Mouse (Mus musculus) small intestine, adult 2 months (tissue): Measurements from ENCODE around the gene Prr13. TPM values are rescaled to one million over a fixed set of nuclear protein-coding genes. Genes with fewer than 3 reads are reported as not detected.
A peak's percentile ranks its signal among the peaks of the same experiment; 100 is the strongest.

ENCODE experiments used
- H3K27ac ChIP-seq: fragments of 200-500 bp; 2 replicates; pipeline ENCODE4 v1.5.1; 2012; ENCODE audit warnings: low read depth, low read length, control low read depth, inconsistent platforms; ENCODE audit not compliant: insufficient read depth
- H3K27me3 ChIP-seq: fragments of 200-500 bp; 2 replicates; pipeline ENCODE4 v1.6.1; 2012; ENCODE audit warnings: mild to moderate bottlenecking, moderate library complexity, low read length, inconsistent platforms; ENCODE audit not compliant: control insufficient read depth, insufficient read depth
- H3K36me3 ChIP-seq: fragments of 200-500 bp; 2 replicates; pipeline ENCODE4 v1.6.1; 2012; ENCODE audit warnings: mild to moderate bottlenecking, low read length, control low read depth, inconsistent platforms; ENCODE audit not compliant: control insufficient read depth, insufficient read depth
- H3K4me1 ChIP-seq: fragments of 200-500 bp; 2 replicates; pipeline ENCODE4 v1.6.1; 2012; ENCODE audit warnings: low read length, inconsistent platforms, mixed read lengths; ENCODE audit not compliant: control insufficient read depth, insufficient read depth, insufficient read length
- H3K4me3 ChIP-seq: fragments of 200-500 bp; 2 replicates; pipeline ENCODE4 v1.5.1; 2012; ENCODE audit warnings: low read depth, mild to moderate bottlenecking, control low read depth, inconsistent platforms, low read length, moderate library complexity
- CTCF ChIP-seq: fragments of 200-500 bp; IDR thresholded peaks from 2 replicates; pipeline ENCODE4 v1.5.1; 2012; ENCODE audit warnings: low read depth, mild to moderate bottlenecking, control low read depth, inconsistent platforms, low read length, moderate library complexity, mixed read lengths; ENCODE audit not compliant: insufficient replicate concordance, insufficient read length; ENCODE audit errors: extremely low read depth
- POLR2A ChIP-seq: fragments of 200-500 bp; IDR thresholded peaks from 2 replicates; pipeline ENCODE4 v1.6.1; 2012; ENCODE audit warnings: low read depth, mild to moderate bottlenecking, control low read depth, inconsistent platforms, low read length, moderate library complexity
- WGBS: fragments of 180-500 bp; shearing (Covaris S2); methylation state at CpG from one replicate; pipeline ENCODE4 v1.1.7; 2018; 5-methylcytosine and 5-hydroxymethylcytosine counted together
- polyA plus RNA-seq: library from polyadenylated mRNA; depleted of rRNA; stranded (reverse); fragments of >200 nt; gene quantifications from 2 replicates; pipeline ENCODE4 v1.2.3, GENCODE M21; 2012

The Prr13 gene
- polyA plus RNA-seq, 1 experiment, result 585 TPM

DNA sequence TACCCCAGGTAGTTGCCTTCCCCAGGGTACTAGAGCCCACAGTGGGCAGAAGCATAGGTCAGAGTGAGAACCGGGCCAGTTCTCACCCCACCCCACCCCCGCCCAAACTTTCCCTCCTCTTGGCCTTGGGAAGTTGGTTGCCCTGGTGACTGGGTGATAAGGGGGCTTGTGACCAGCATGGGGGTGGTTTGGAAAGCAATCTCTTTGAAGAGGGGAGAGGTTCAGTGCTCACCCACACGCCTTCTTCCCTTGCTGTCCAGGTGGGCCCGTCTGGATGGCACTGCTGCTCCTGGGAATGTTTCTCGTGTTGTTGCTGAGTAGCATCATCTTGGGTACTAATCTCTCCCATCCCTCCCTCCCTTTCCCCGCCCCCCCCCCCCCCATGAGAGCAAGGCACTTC, 12.4 kb upstream of the Prr13 start:
- H3K36me3 ChIP-seq, result no peaks in the 10 kb centered on the region
- no peak for TF ChIP-seq CTCF
- no peak for TF ChIP-seq POLR2A
- H3K4me3 ChIP-seq, result no peak overlapping the region
- H3K27me3 ChIP-seq, result peaks cover 2% of the 10 kb centered on the region; the same call in 1 of the 2 replicates
- no peak overlapping the region for H3K27ac ChIP-seq
- WGBS, result 47% methylated on average over 5 of the region's 6 CpGs
- H3K4me1 ChIP-seq, result peaks cover 3% of the 10 kb centered on the region; the same call in 1 of the 2 replicates

DNA sequence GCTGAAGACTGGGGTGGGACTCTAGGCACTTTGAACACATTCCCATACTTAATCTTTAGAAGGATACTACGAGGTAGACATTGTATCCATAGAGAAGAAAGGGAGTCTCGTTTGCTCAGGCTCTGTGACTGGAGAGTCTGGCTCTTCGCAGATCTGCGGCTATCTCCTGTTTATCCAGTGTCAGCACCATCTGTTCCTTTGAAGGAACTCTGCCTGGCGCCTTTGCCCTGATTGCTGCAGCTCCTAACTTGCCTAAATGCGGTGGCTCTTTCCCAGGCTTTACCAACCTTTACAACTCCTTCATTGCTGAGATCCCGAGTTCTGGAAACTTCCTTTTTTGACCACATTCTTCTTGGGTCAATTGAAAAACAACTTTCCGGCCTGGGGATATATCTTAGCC, 9.5 kb upstream of the Prr13 start:
- no peak overlapping the region for H3K4me3 ChIP-seq
- H3K4me1 ChIP-seq, result peaks cover 3% of the 10 kb centered on the region; the same call in 1 of the 2 replicates
- no peak overlapping the region for H3K27ac ChIP-seq
- peaks cover 2% of the 10 kb centered on the region; the same call in 1 of the 2 replicates for H3K27me3 ChIP-seq
- WGBS, result 80% methylated on average over 8 of the region's 8 CpGs
- no peak for TF ChIP-seq CTCF
- TF ChIP-seq POLR2A, result no peak
- H3K36me3 ChIP-seq, result no peaks in the 10 kb centered on the region

DNA sequence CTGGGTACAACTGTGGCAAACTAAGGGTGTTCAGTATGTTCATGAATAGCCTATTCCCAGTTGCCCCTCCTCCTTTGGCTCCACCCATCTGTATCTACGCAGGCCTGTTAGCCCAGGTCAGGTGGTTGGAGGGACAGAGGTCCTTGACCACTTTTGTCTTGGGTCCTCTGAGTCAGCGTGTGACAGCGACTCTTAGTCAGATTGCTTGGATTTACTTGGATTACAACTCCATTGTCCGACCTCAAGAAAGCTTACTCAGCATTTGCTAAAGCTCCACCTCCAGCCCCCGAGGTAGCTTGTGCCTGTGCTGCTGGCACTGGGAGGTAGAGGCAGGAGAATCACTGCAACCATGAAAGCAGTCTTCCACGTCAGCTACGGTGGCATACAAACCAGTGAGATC, 7.9 kb upstream of the Prr13 start:
- WGBS, result 15% methylated on average over 7 of the region's 7 CpGs
- TF ChIP-seq POLR2A (no peak), CTCF (no peak)
- Histone ChIP-seq H3K27ac (peak overlapping the region; percentile 76), H3K27me3 (no peaks in the 10 kb centered on the region), H3K4me3 (peak overlapping the region; percentile 47), H3K36me3 (no peaks in the 10 kb centered on the region), H3K4me1 (peaks cover 3% of the 10 kb centered on the region; the same call in 1 of the 2 replicates)

DNA sequence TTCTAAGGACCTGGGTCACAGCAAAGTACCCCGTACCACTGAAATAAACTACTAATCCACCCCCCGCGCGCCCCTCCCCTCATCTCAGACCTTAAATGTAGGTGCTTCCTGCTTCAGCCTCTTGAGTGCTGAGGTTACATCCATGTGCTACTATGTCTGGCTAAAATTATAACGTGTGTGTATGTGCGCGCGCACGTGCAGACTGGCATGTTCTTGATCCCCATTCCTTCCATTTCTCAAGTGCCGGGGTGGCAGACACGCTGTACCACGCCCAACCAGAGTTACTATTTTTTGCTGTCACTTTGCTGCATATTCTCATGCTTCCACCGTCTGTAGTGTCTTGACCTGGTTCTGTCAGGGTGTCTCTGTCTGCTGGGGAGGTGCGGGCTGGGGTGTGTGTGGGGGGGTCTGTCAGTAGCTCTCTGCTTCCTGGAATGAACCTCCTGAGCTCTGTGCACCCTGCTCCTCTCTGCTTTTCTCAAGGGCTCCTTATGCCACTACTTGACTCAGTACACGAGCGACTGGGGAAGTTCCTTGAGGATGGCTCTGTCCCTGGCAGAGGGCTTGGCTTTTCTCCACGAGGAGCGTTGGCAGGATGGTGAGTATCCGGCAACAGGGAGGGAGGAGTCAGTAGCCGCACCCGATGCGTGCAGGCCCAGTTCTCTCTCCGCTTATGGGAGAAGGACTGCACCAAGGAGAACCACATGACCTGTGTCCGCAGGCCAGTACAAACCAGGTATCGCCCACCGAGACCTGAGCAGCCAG, 7.0 kb upstream of the Prr13 start:
- Histone ChIP-seq H3K27ac (no peak overlapping the region), H3K4me1 (peaks cover 3% of the 10 kb centered on the region; the same call in 1 of the 2 replicates), H3K36me3 (no peaks in the 10 kb centered on the region), H3K27me3 (no peaks in the 10 kb centered on the region), H3K4me3 (no peak overlapping the region)
- TF ChIP-seq POLR2A, result no peak
- TF ChIP-seq CTCF, result no peak
- 65% methylated on average over 26 of the region's 26 CpGs for WGBS

DNA sequence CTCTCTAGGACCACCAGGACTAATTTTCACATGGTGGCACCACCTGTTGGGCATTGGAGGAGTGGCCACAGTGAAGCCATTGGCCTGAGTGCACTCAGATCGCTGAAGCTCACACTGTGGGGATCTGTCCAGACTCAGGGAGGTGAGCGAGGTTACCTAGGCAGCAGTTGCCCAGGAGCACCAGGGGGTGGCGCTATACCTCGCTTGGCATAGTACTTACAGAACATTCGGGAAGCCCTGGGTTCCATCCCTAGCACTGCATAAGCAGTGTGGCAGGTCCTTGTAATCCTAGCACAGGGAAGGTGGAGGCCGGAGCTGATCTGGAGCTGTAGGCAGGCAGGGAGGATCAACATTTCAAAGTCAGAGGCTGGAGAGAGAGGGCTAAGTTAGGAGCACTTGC, 2.8 kb upstream of the Prr13 start:
- Histone ChIP-seq H3K27me3 (no peaks in the 10 kb centered on the region), H3K4me1 (peaks cover 8% of the 10 kb centered on the region; the same call in 1 of the 2 replicates), H3K27ac (no peak overlapping the region), H3K36me3 (0 out of 2 replicates have a peak, but pooled peaks cover 3% of the 10 kb centered on the region), H3K4me3 (no peak overlapping the region)
- WGBS, result 59% methylated on average over 6 of the region's 6 CpGs
- TF ChIP-seq CTCF, result peak; percentile 49; the same call in 1 of the 2 replicates
- TF ChIP-seq POLR2A, result no peak

DNA sequence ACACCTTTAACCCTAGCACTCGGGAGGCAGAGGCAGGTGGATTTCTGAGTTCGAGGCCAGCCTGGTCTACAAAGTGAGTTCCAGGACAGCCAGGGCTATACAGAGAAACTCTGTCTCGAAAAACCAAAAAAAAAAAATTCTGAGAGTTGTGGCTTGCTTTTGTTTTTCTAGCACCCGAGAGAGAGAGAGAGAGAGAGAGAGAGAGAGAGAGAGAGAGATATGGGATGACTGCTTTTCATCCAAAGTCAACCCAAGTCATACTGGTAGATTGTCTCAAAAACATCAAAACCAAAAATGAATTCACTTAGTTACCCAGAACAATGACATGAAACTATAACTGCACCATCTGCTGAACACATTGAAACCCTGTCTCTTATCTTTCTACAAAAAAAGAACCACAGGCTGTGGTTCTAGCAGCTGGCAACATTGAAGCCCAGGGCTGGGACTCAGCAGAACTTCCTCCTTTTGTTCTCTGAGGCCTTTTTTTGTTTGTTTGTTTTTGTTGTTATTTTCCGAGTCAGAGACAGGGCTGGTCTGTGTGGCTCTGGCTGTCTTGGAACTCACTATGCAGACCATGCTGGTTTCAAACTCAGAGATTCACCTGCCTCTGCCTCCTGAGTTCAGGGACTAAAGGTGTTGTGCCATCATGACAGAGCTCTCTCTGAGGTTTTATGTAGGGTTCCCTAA, 635 bp upstream of the Prr13 start:
- no peak for TF ChIP-seq POLR2A
- no peak for TF ChIP-seq CTCF
- no peak overlapping the region for H3K4me3 ChIP-seq
- H3K36me3 ChIP-seq, result peaks cover 17% of the 10 kb centered on the region
- WGBS, result 64% methylated on average over 5 of the region's 5 CpGs
- H3K4me1 ChIP-seq, result peaks cover 10% of the 10 kb centered on the region
- H3K27me3 ChIP-seq, result no peaks in the 10 kb centered on the region
- peak overlapping the region; percentile 72 for H3K27ac ChIP-seq

DNA sequence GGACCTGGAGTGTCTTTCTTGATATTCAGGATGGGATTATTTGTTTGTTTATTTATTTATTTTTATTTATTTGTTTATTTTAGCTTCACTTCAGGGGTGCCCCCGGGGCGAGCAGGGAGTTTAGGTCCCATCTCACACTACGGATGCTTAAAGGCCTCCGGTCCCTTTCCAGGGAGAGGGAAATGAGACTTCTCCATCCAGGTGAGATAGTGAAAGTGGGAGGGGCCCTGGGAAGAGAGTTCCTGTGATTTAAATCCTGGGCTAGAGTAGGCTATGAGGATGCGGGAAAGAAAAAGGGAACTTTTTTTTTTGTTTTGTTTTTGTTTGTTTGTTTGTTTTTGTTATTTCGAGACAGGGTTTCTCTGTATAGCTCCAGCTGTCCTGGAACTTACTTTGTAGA, 553 bp downstream of the Prr13 start:
- Histone ChIP-seq H3K27me3 (no peaks in the 10 kb centered on the region), H3K27ac (peak overlapping the region; percentile 80), H3K36me3 (peaks cover 25% of the 10 kb centered on the region), H3K4me3 (peak overlapping the region; percentile 69), H3K4me1 (peaks cover 10% of the 10 kb centered on the region)
- 7% methylated on average over 6 of the region's 6 CpGs for WGBS
- TF ChIP-seq POLR2A (no peak), CTCF (no peak)
